Mouse (Mus musculus) neural tube, embryonic 15.5 days (tissue): ENCODE results near the gene Gmeb2. TPM values are rescaled to one million over a fixed set of nuclear protein-coding genes. Genes with fewer than 3 reads are reported as not detected.

ENCODE experiments used
- ATAC-seq: fragments of 200-750 bp; cut with Nextera tagmentation; 2 replicates; pipeline ENCODE4 v1.8.0; 2017; ENCODE audit warnings: mild to moderate bottlenecking, moderate TSS enrichment, moderate library complexity; ENCODE audit not compliant: low FRiP score
- H3K27ac ChIP-seq: fragments of 300-500 bp; sonication (generic); replicated peaks from 2 replicates; pipeline ENCODE4 v1.5.1; 2015; ENCODE audit warnings: mild to moderate bottlenecking, inconsistent platforms
- H3K27me3 ChIP-seq: fragments of 300-500 bp; sonication (generic); replicated peaks from 2 replicates; pipeline ENCODE4 v1.6.1; 2015; ENCODE audit warnings: inconsistent platforms
- H3K36me3 ChIP-seq: fragments of 300-500 bp; sonication (generic); 2 replicates; pipeline ENCODE4 v1.6.1; 2015; ENCODE audit warnings: inconsistent platforms
- H3K4me1 ChIP-seq: fragments of 300-500 bp; sonication (generic); 2 replicates; pipeline ENCODE4 v1.6.1; 2015; ENCODE audit warnings: inconsistent platforms
- H3K4me2 ChIP-seq: fragments of 300-500 bp; sonication (generic); 2 replicates; pipeline ENCODE4 v1.6.1; 2015; ENCODE audit warnings: inconsistent platforms, mild to moderate bottlenecking, moderate library complexity
- H3K4me3 ChIP-seq: fragments of 300-500 bp; sonication (generic); replicated peaks from 2 replicates; pipeline ENCODE4 v1.5.1; 2015; ENCODE audit warnings: mild to moderate bottlenecking, inconsistent platforms
- H3K9ac ChIP-seq: fragments of 300-500 bp; sonication (generic); replicated peaks from 2 replicates; pipeline ENCODE4 v1.6.1; 2015; ENCODE audit warnings: mild to moderate bottlenecking, inconsistent platforms
- H3K9me3 ChIP-seq: fragments of 300-500 bp; sonication (generic); replicated peaks from 2 replicates; pipeline ENCODE4 v1.6.1; 2016; ENCODE audit warnings: inconsistent platforms
- WGBS: fragments of 180-500 bp; shearing (Covaris S2); methylation state at CpG from one replicate; pipeline ENCODE4 v1.1.7; 2015; ENCODE audit warnings: mixed read lengths; 5-methylcytosine and 5-hydroxymethylcytosine counted together
- polyA plus RNA-seq: library from polyadenylated mRNA; unstranded; fragments of >200 nt; fragmentation: Nextera tagmentation; extraction: Ambion mirVana; gene quantifications from 2 replicates; pipeline ENCODE4 v1.2.1, GENCODE M21; 2015

Gene Gmeb2
- polyA plus RNA-seq, 1 experiment from 2014 or later = 13.9 TPM

DNA sequence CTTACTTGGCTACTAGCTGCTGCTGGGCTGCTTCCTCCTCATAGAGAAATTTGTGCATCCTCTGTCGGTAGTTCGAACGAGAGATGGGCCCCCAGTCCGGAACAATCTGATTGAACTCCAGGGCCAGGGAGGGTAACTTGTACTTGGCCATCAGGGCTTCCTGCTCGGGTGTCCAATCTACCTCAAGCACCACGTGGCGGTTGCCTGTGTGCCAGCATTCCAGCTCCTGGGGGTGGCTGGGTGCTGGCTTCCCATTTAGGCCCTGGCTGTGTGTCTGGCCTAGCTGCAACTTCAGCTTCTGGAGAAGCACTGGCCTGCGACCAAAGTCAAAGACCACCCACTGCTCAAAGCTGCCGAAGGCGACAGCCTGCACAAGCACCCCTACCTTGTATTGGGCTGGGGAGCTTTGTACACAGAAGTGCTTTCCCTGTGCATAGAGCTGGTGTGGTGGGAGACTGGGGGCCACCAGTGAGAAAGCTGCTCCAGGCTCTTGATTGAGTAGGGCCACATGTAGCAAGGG is 49.7 kb downstream of the Gmeb2 start:
- Histone ChIP-seq H3K9me3 (no peaks in the 10 kb centered on the region), H3K9ac (no peak overlapping the region), H3K4me3 (no peak overlapping the region), H3K27me3 (no peaks in the 10 kb centered on the region), H3K4me1 (no peaks in the 10 kb centered on the region; the same call in 1 of the 2 replicates), H3K4me2 (no peak overlapping the region), H3K27ac (no peak overlapping the region), H3K36me3 (no peaks in the 10 kb centered on the region)
- ATAC-seq = no peak
- WGBS = 80% methylated on average over 10 of the region's 10 CpGs

DNA sequence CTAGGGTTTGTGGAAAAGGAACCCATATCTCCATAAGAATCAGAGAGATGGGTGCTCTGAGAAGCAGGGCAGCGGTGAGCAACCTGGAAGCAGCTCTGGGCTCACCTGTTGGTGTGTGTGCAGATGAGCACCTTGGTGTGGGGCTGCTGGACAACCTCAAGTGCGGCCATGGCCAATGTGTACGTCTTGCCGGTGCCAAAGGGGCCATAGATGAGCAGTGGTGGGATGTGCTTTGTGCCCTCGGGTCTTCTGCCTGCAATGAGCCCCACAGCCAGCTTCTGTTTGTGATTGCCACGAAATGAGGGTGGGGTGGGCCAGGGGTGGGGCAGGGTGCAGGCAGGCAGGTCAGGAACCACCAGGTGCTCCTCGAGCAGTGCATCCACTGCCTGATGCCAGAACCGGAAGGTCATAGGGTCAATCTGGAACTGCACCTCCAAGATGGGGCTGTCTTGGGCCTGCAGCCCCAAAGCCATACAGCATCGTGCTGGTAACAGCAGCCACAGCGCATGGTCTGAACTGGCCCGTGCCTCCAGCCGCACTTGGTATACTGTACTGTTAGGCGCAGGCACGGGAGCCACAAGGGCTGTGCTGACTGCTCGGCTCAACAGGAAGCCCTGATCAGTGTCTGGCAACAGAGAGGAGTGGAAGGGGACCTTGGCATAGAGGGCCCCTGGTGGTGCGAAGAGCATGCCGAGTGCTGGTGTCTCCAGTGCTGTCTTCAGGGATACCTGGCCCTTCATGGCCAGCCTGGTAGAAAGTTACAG is 50.4 kb downstream of the Gmeb2 start:
- Histone ChIP-seq H3K4me2 (no peak overlapping the region), H3K9me3 (no peaks in the 10 kb centered on the region), H3K27ac (no peak overlapping the region), H3K4me3 (no peak overlapping the region), H3K36me3 (no peaks in the 10 kb centered on the region), H3K9ac (no peak overlapping the region), H3K27me3 (no peaks in the 10 kb centered on the region), H3K4me1 (no peaks in the 10 kb centered on the region; the same call in 1 of the 2 replicates)
- ATAC-seq = no peak
- 93% methylated on average over 17 of the region's 17 CpGs for WGBS

DNA sequence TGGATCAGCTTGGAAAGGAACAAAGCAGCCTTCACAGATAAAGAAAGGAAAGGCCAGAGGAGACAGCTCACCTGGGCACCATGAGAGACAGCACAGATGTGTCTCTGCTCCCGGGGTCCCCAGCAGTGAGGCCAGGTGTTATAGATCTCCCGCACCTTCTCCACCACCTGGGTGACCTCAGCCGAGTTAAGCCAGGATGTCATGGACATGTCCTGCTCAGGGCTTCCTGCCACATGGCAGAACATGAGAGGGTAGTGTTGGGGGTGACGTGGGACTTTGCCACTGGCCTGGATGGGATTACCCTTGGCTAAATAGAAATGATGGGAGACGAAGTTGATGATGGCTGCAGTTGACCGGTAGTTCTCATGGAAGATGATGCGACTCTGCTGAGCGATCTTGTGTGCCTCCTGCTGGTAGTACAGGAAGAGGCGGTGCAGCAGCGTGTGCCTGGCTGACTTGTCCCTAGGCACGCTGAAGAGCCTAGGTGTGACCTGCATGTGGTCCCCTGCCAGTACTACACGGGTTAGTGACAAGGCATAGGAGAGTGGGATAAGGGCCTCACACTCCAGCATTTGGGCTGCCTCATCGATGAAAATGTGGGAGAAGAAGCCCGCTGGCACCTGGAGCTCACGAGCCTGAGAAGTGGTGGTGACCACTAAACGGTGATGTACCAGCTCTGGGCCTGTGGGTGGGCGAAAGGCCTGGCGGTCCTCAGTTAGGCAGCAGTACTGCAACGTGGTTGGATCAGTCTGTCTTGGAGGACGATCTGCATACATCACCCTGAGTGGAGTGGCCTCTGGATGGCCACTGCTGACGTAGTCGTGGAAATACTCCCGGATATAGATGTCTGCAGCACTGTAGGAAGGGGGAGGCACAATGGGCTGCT is 51.9 kb downstream of the Gmeb2 start:
- Histone ChIP-seq H3K27ac (no peak overlapping the region), H3K4me2 (no peak overlapping the region), H3K27me3 (no peaks in the 10 kb centered on the region), H3K36me3 (no peaks in the 10 kb centered on the region), H3K9me3 (no peaks in the 10 kb centered on the region), H3K9ac (no peak overlapping the region), H3K4me3 (no peak overlapping the region), H3K4me1 (no peaks in the 10 kb centered on the region)
- WGBS = 86% methylated on average over 23 of the region's 23 CpGs
- no peak for ATAC-seq

DNA sequence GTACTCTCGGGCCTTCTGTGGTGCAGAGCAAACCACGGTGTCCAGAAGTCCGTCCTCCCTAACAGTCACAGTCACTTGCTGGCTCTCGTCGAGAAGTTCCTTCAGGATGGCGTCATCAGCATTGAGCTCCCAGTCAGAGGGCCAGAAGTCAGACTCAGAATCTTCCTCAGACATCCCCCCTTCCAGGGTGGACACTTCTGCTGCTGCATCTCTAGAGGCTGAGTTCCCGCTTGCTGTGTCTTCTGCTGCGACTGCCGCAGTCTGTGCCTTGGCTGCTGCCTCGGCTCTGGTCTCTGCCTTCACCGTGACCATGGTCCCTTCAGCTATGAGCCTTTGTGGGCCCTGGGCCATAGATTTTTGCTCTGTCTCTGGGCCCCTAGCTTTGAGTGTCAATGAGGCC is 53.2 kb downstream of the Gmeb2 start:
- no peak overlapping the region for H3K4me2 ChIP-seq
- H3K4me1 ChIP-seq = no peaks in the 10 kb centered on the region
- no peak for ATAC-seq
- no peak overlapping the region for H3K4me3 ChIP-seq
- no peaks in the 10 kb centered on the region for H3K27me3 ChIP-seq
- H3K36me3 ChIP-seq = no peaks in the 10 kb centered on the region
- no peak overlapping the region for H3K9ac ChIP-seq
- H3K9me3 ChIP-seq = no peaks in the 10 kb centered on the region
- 93% methylated on average over 11 of the region's 11 CpGs for WGBS
- H3K27ac ChIP-seq = no peak overlapping the region

DNA sequence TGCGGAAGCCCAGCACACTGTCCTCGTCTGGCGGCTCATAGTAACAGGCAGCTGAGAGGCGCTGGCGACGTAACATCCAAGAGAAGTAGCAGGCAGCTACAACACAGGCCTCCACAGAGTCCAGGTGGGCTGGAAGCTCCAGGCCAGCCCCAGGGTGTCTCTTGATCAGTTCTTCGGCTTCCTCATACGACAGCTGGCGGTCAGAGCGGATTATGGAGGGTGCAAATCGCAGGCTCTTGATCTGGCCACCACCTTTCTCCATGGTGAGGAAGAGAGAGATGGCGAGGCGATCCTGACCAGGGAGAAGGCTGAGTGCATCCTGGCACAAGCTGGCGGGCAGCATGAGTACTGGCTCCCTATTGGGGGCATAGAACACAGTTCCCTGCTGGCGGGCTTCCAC is 54.4 kb downstream of the Gmeb2 start:
- H3K4me1 ChIP-seq = no peaks in the 10 kb centered on the region
- 94% methylated on average over 15 of the region's 15 CpGs for WGBS
- H3K4me3 ChIP-seq = no peak overlapping the region

DNA sequence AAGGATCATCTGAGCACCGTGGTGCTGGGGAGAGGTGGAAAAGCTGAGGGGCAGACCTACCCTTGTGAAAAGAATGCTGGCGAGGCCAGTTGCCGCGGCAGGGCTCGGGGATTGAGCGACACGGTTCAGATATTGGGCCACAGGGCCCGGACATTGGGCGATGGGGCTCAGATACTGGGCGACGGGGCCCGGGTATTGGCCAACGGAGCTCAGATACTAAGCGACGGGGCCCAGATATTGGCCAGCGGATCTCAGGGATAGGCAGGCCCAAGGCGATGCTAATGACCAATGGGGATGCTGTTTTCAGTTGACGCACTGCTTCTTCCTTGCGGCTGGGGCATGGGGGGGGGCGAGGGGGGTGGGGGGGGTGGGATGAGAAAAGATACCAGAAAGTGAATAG is 56.7 kb downstream of the Gmeb2 start:
- no peak overlapping the region for H3K4me3 ChIP-seq
- no peaks in the 10 kb centered on the region for H3K9me3 ChIP-seq
- H3K4me2 ChIP-seq = no peak overlapping the region
- H3K36me3 ChIP-seq = no peaks in the 10 kb centered on the region
- no peaks in the 10 kb centered on the region for H3K27me3 ChIP-seq
- ATAC-seq = no peak
- H3K9ac ChIP-seq = no peak overlapping the region
- no peak overlapping the region for H3K27ac ChIP-seq
- 80% methylated on average over 20 of the region's 20 CpGs for WGBS
- no peaks in the 10 kb centered on the region for H3K4me1 ChIP-seq

More for the DNA sequence above, 54.4 kb downstream of the Gmeb2 start:
- H3K4me2 ChIP-seq = no peak overlapping the region
- no peaks in the 10 kb centered on the region for H3K27me3 ChIP-seq
- no peaks in the 10 kb centered on the region for H3K36me3 ChIP-seq
- ATAC-seq = no peak
- no peak overlapping the region for H3K9ac ChIP-seq
- no peak overlapping the region for H3K27ac ChIP-seq
- no peaks in the 10 kb centered on the region for H3K9me3 ChIP-seq

DNA sequence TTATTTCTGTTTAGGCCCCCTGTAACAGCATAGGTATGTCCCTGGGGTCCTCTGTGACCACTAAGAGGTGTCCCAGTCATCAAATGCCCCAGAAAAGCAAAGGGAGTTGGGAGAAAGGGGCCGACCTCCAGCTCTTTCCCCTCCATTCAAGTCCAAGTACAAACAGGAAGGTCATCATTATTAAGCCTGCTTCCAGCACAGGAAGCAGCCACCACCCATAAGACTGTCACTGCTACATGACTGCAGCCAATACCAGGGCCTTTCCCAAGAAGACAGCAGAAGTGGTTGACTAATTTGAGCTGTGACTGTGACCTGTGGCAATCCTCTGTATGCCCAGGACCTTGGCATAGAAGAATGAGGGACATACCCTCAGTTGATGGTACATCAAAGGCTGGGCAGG is 59.5 kb downstream of the Gmeb2 start:
- Histone ChIP-seq H3K4me1 (no peaks in the 10 kb centered on the region), H3K27me3 (no peaks in the 10 kb centered on the region), H3K4me3 (no peak overlapping the region), H3K27ac (no peak overlapping the region), H3K9ac (no peak overlapping the region), H3K36me3 (no peaks in the 10 kb centered on the region), H3K9me3 (no peaks in the 10 kb centered on the region), H3K4me2 (no peak overlapping the region)
- no peak for ATAC-seq
- WGBS = 80% methylated on average over 1 of the region's 1 CpGs

DNA sequence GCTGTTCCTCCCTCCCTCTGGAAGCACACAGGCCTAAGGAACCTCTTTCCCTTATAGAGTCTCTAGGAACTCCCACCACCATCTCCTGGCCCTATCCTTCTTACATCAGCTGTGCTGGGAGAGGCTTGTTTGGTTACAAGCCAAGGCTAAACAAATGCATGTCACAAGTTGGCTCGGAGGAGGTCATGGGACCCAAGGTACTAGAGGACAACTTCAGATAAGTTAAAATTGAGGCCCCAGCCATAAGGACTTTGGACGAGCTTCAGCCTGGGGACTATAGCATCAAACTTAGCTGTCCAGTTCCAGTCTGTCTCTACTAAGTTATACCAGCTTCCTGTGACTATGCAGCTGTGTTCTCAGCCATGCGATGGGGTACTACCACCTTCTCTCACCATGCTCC is 60.7 kb downstream of the Gmeb2 start:
- H3K9me3 ChIP-seq = no peaks in the 10 kb centered on the region
- no peaks in the 10 kb centered on the region for H3K4me1 ChIP-seq
- no peaks in the 10 kb centered on the region for H3K27me3 ChIP-seq
- 91% methylated on average over 3 of the region's 3 CpGs for WGBS
- no peak for ATAC-seq
- H3K4me2 ChIP-seq = no peak overlapping the region
- H3K36me3 ChIP-seq = no peaks in the 10 kb centered on the region
- no peak overlapping the region for H3K27ac ChIP-seq
- H3K9ac ChIP-seq = no peak overlapping the region
- no peak overlapping the region for H3K4me3 ChIP-seq

DNA sequence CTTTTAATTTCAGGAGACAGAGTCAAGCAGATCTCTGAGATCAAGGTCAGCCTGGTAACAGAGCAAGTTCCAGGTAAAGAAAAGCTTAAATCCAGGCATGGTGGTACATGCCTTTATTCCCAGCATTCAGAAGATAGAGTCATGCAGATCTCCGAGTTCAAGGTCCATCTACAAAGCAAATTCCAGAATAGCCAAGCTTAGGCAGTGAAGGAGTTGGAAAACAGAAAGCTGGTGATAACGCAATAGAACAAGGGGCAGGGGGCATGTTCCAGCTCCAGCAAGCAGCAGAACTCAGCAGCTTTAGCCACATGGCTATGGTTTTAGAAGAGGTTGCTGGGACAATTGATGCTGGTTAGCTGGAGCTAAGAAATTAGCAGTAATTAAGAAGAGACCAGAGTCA is 62.8 kb downstream of the Gmeb2 start:
- ATAC-seq = no peak
- H3K27ac ChIP-seq = no peak overlapping the region
- no peaks in the 10 kb centered on the region for H3K9me3 ChIP-seq
- 95% methylated on average over 2 of the region's 2 CpGs for WGBS
- no peak overlapping the region for H3K4me2 ChIP-seq
- H3K27me3 ChIP-seq = no peaks in the 10 kb centered on the region
- H3K9ac ChIP-seq = no peak overlapping the region
- H3K36me3 ChIP-seq = no peaks in the 10 kb centered on the region
- H3K4me1 ChIP-seq = peaks cover 6% of the 10 kb centered on the region
- no peak overlapping the region for H3K4me3 ChIP-seq

DNA sequence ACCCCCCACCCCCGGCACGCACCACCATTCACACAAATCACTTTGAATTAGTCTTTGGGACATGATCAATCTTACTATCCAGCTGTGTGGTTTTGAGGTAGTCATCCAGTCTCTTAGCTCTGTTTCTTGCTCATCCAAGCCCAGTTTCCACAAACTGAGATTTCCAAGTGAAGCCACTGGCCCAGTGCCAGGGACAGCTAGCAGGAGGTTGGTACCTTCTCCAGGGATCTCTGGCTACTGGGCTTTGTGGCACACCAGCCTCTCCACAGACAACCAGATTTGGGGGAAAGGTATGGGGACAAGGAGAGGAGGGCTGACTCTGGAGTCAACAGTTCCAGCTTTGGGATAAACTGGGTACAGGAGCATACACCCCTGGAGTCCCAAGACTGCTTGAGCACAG is 67.5 kb downstream of the Gmeb2 start:
- ATAC-seq = no peak
- Histone ChIP-seq H3K4me1 (peaks cover 14% of the 10 kb centered on the region), H3K9me3 (no peaks in the 10 kb centered on the region), H3K9ac (no peak overlapping the region), H3K36me3 (no peaks in the 10 kb centered on the region), H3K27ac (no peak overlapping the region), H3K4me2 (peak overlapping the region; percentile 58), H3K27me3 (no peaks in the 10 kb centered on the region), H3K4me3 (no peak overlapping the region)
- WGBS = 46% methylated on average over 2 of the region's 2 CpGs

DNA sequence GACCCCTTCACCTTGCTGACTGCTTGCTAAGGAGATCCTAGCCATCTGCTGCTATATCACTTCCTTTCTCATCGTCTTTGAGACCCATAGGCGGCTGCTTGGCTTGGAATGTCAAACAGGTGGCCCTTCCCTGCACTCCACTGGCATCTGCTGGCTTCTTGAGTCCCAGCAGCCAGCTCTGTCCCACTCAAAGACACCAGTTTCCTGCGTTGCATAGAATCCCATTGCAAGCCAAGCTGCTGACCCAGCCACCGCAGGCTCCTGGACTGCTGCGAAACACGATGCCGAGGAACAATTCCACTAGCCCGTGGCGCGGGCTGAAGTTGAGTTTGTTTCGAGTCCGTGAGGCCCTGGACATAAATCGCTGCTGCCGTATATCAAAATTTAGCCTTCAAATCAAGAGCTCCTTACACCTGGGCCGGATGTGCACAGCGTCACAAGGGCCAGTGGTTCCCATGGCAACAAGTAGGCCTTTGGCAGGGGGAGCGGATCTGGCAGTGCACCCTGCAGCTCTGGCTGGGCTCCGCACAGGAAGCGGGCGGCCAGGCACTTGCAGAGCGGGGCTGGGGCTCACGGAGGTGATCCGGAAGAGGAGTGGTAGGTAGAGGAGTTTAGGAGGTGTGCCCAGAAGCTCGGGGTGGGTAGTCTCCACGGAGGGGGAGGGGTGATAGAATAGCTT is 68.2 kb downstream of the Gmeb2 start, which contains the start of gene Fndc11:
Fndc11 (plus strand) TSS at position 476 of the 679 bp plus-strand sequence.
- 2% methylated on average over 25 of the region's 25 CpGs for WGBS
- Histone ChIP-seq H3K4me3 (peak within 1 kb of the TSS; percentile 29), H3K9me3 (no peaks in the 10 kb centered on the region), H3K4me1 (peaks cover 14% of the 10 kb centered on the region), H3K4me2 (peak within 1 kb of the TSS; percentile 58), H3K36me3 (no peaks in the 10 kb centered on the region), H3K27ac (peak within 1 kb of the TSS; percentile 29; the same call in 1 of the 2 replicates), H3K9ac (0 out of 2 replicates have a peak within 1 kb of the TSS, but pooled peaks have one; percentile 21), H3K27me3 (no peaks in the 10 kb centered on the region)
- ATAC-seq = peak; percentile 84; the same call in 1 of the 2 replicates
